Mouse (Mus musculus): Measurements from ENCODE around the gene Slc25a45.

The Slc25a45 gene

GRCm38 (mm10) chr19:5840890-5841388 lies 36.7 kb upstream of the Slc25a45 start:
- no peak for DNase-seq

GRCm38 (mm10) chr19:5841389-5841946 lies 36.1 kb upstream of the Slc25a45 start:
- DNase-seq, result no peak

GRCm38 (mm10) chr19:5841999-5842784 lies 35.4 kb upstream of the Slc25a45 start:
- DNase-seq, result peak in 1 of 2 experiments; percentile 28

GRCm38 (mm10) chr19:5842785-5843730 lies 34.5 kb upstream of the Slc25a45 start:
- no peak for DNase-seq

GRCm38 (mm10) chr19:5843781-5844691 lies 33.6 kb upstream of the Slc25a45 start:
- DNase-seq, result peak in 1 of 2 experiments; percentile 49

GRCm38 (mm10) chr19:5844831-5845318 lies 32.7 kb upstream of the Slc25a45 start:
- no peak for DNase-seq

GRCm38 (mm10) chr19:5845319-5846135 lies 32.1 kb upstream of the Slc25a45 start:
- peak; percentile 96 to 97 for DNase-seq

GRCm38 (mm10) chr19:5846154-5846553 lies 31.5 kb upstream of the Slc25a45 start:
- peak; percentile 61 to 67 for DNase-seq

GRCm38 (mm10) chr19:5846557-5847305 lies 30.9 kb upstream of the Slc25a45 start:
- DNase-seq, result peak; percentile 86 to 90

- peak; percentile 56 to 66 for DNase-seq
Measured at GRCm38 (mm10) chr19:5847306-5847796, 30.3 kb upstream of the Slc25a45 start.

- DNase-seq, result peak; percentile 78 to 83
Measured at GRCm38 (mm10) chr19:5848032-5848825, 29.4 kb upstream of the Slc25a45 start.

- DNase-seq, result peak; percentile 68 to 70
Measured at GRCm38 (mm10) chr19:5848826-5849672, 28.6 kb upstream of the Slc25a45 start.

GRCm38 (mm10) chr19:5849843-5850527 lies 27.6 kb upstream of the Slc25a45 start:
- DNase-seq, result peak; percentile 96 to 97

- no peak for DNase-seq
Measured at GRCm38 (mm10) chr19:5850860-5851259, 26.7 kb upstream of the Slc25a45 start.

GRCm38 (mm10) chr19:5851481-5851971 lies 26.1 kb upstream of the Slc25a45 start:
- DNase-seq, result no peak

GRCm38 (mm10) chr19:5852035-5852722 lies 25.4 kb upstream of the Slc25a45 start:
- DNase-seq, result no peak
